Mouse (Mus musculus) testis, adult 2 months (tissue): ENCODE data around the gene Rnf220. TPM values are rescaled to one million over a fixed set of nuclear protein-coding genes. Genes with fewer than 3 reads are reported as not detected.

Experiments used
- H3K27ac ChIP-seq: fragments of 200-500 bp; 2 replicates; pipeline ENCODE4 v1.5.1; 2012; ENCODE audit warnings: low read depth, low read length; ENCODE audit not compliant: control insufficient read depth, insufficient read depth
- H3K27me3 ChIP-seq: fragments of 200-500 bp; 2 replicates; pipeline ENCODE4 v1.6.1; 2012; ENCODE audit warnings: mild to moderate bottlenecking, low read length, moderate library complexity; ENCODE audit not compliant: control insufficient read depth, insufficient read depth
- H3K36me3 ChIP-seq: fragments of 200-500 bp; 2 replicates; pipeline ENCODE4 v1.6.1; 2012; ENCODE audit warnings: mild to moderate bottlenecking, low read length; ENCODE audit not compliant: control insufficient read depth, insufficient read depth
- H3K4me1 ChIP-seq: fragments of 200-500 bp; 2 replicates; pipeline ENCODE4 v1.6.1; 2012; ENCODE audit warnings: low read length; ENCODE audit not compliant: control insufficient read depth, insufficient read depth
- H3K4me3 ChIP-seq: fragments of 200-500 bp; 2 replicates; pipeline ENCODE4 v1.5.1; 2012; ENCODE audit warnings: low read depth, mild to moderate bottlenecking, low read length, moderate library complexity, mixed read lengths; ENCODE audit not compliant: control insufficient read depth
- CTCF ChIP-seq: fragments of 200-500 bp; IDR thresholded peaks from 2 replicates; pipeline ENCODE4 v1.5.1; 2012; ENCODE audit warnings: low read depth, mild to moderate bottlenecking, inconsistent platforms, low read length, moderate library complexity; ENCODE audit not compliant: control insufficient read depth, insufficient read depth, insufficient replicate concordance
- POLR2A ChIP-seq: fragments of 200-500 bp; IDR thresholded peaks from 2 replicates; pipeline ENCODE4 v1.6.1; 2012; ENCODE audit warnings: low read depth, mild to moderate bottlenecking, inconsistent platforms, low read length, moderate library complexity; ENCODE audit not compliant: control insufficient read depth
- polyA plus RNA-seq: library from polyadenylated mRNA; depleted of rRNA; stranded (reverse); fragments of >200 nt; gene quantifications from 2 replicates; pipeline ENCODE4 v1.2.3, GENCODE M21; 2012; rRNA removed

Rnf220 gene
- polyA plus RNA-seq, result 146 and 153 TPM in 2 replicates

DNA sequence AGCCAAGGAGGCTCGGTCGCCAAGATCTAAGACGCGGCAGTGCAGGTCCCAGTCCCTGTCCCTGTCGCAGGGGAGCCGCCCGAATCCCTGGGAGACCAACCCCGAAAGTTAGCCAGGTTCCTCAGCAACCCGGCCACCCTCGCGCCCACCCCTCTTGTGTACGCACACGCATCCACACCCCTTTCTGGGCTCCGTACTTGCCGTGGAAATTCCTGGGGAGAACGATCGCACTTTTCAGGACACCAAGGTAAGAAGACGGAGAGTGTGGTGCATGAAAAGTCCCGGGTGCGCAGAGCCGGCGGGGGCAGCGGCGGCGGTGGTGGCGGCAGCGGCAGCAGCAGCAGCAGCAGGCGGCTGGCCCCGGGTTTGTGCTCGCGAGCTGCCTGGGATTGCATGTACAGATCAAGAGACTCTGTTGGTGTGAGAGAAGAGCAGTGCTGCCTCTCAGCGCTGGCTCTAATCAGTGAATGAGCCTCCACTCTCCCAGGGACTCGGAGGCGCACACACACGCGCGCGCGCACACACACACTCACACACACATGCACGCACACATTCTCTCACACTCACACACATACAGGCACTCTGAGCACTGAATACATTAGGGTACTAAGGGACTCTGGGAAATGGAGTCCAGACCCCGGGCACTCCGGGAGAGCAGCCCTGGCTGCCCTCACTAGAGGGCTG lies at the start of gene Rnf220:
Rnf220 (minus strand) TSS at position 571 of the 684 bp plus-strand sequence.
- Histone ChIP-seq H3K4me1 (peaks cover 24% of the 10 kb centered on the region), H3K27me3 (peaks cover 8% of the 10 kb centered on the region), H3K27ac (no peak within 1 kb of the TSS), H3K36me3 (no peaks in the 10 kb centered on the region), H3K4me3 (peak within 1 kb of the TSS; percentile 74)
- TF ChIP-seq POLR2A (no peak), CTCF (no peak)

DNA sequence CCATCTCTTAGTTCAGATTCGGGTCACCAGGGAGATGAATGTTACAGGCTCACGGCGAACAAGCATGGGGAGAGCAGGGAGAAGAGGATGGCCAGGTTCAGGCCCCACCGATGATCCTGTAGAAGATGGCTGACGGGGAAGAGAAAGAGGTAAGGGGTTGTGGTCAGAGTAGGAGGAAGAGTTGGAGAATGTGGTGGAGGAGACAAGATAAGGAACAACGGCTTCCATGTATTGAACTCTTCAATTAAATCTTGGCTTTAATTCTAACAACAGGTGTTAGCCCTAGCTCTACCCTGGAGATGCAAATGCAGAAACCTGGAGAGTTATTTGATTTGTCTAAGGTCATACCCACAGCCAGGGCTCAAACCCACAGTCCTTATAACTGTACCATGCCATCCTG lies 49.8 kb upstream of the Rnf220 start:
- TF ChIP-seq POLR2A (no peak), CTCF (no peak)
- Histone ChIP-seq H3K4me3 (no peak overlapping the region), H3K27ac (no peak overlapping the region), H3K4me1 (peaks cover 7% of the 10 kb centered on the region), H3K36me3 (no peaks in the 10 kb centered on the region), H3K27me3 (no peaks in the 10 kb centered on the region)

DNA sequence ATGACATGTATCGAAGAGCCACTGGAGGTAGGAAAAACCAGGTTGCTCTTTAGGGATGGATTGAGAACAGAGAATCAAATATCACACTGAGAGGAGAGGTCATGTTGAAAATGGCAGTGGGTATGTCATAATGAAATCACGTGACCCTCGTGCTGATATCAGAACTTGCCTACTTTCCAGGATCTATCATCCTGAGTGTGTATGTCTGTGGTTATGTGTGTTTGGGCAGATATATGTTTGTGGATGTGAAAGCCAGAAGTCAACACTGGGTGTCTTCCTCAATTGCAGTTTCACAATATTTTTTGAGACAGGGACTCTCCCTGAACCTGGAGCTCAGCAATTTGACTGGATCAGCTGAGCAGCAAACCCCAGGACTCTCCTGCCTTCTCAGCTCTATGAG lies 48.6 kb upstream of the Rnf220 start:
- Histone ChIP-seq H3K4me1 (no peaks in the 10 kb centered on the region), H3K27ac (no peak overlapping the region), H3K4me3 (no peak overlapping the region), H3K27me3 (no peaks in the 10 kb centered on the region), H3K36me3 (no peaks in the 10 kb centered on the region)
- TF ChIP-seq POLR2A (no peak), CTCF (no peak)

DNA sequence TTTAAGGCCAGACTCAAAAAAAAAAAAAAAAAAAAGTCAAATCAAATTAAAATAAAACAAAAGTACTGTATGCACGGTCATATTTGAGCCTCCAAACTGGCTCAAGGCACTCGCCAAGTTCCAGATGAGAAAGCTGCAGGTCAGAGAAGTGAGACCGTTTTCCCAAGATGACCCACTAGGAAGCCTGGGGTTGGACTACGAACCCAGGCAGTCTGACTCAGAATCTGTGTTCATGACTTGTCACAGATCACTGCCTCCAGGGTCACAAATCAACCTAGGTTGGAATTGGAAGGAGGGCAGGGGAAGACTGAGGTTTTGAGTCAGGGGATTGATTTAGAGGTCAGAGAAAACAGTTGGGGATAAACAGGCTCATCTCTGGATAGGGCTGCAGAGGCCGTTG lies 43.7 kb upstream of the Rnf220 start:
- Histone ChIP-seq H3K4me1 (no peaks in the 10 kb centered on the region), H3K4me3 (no peak overlapping the region), H3K36me3 (no peaks in the 10 kb centered on the region), H3K27ac (no peak overlapping the region), H3K27me3 (no peaks in the 10 kb centered on the region)
- TF ChIP-seq POLR2A, result no peak
- TF ChIP-seq CTCF, result no peak

DNA sequence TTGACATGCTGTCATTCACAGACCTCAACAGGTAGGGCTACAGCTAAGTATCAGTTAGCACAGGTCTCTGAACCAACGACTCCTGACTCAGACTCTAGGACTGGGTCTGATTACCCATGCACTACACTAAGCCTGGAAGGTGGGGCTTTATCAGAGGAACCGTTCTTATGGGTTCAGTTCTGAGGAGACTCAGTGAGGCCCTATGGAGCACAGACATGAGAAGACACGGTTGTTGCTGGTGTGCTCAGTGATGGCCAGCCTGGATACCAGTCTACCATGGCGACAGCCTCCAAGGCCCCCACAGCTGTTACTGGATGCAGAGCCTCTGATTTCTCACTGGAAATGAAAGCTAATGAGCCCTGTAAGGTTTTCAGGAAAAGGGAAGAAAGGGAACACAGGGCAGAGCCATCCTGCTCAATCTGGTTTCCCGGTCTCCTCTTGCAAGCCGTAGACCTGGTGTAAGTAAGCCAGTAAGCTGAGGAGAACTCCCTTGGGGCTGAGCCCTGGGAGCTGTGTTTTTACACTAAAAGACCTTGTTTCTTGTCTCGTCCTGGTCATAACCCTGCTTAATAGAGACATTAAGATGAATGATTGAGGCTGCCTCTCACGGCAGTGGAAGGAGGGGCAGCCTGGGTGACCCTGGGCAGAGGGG lies 42.6 kb upstream of the Rnf220 start:
- H3K27me3 ChIP-seq, result no peaks in the 10 kb centered on the region
- H3K4me3 ChIP-seq, result no peak overlapping the region
- no peak for TF ChIP-seq POLR2A
- no peaks in the 10 kb centered on the region for H3K4me1 ChIP-seq
- no peak overlapping the region for H3K27ac ChIP-seq
- no peaks in the 10 kb centered on the region for H3K36me3 ChIP-seq

DNA sequence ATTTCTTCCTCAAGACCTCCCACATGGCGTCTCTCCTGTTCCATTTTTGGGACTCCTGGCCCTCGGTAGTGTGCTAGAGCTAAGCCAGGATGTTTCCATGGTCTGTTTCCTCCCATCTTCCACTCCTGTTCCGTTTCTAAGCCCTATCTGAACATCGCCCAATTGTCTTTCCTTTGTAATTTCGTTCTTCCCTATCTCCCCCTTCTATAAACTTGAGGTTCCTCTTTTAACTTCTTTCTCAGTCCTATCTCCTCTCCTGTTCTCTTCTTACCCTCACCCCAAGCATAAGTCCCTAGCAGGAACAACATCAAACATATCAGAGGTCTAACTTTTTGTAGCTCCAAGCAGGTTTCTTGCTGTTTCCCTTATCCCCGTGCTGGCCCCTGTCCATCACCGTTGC lies 40.1 kb upstream of the Rnf220 start:
- H3K27me3 ChIP-seq, result no peaks in the 10 kb centered on the region
- H3K4me1 ChIP-seq, result no peaks in the 10 kb centered on the region
- no peak overlapping the region for H3K4me3 ChIP-seq
- no peak for TF ChIP-seq CTCF
- TF ChIP-seq POLR2A, result no peak
- no peak overlapping the region for H3K27ac ChIP-seq
- H3K36me3 ChIP-seq, result no peaks in the 10 kb centered on the region

DNA sequence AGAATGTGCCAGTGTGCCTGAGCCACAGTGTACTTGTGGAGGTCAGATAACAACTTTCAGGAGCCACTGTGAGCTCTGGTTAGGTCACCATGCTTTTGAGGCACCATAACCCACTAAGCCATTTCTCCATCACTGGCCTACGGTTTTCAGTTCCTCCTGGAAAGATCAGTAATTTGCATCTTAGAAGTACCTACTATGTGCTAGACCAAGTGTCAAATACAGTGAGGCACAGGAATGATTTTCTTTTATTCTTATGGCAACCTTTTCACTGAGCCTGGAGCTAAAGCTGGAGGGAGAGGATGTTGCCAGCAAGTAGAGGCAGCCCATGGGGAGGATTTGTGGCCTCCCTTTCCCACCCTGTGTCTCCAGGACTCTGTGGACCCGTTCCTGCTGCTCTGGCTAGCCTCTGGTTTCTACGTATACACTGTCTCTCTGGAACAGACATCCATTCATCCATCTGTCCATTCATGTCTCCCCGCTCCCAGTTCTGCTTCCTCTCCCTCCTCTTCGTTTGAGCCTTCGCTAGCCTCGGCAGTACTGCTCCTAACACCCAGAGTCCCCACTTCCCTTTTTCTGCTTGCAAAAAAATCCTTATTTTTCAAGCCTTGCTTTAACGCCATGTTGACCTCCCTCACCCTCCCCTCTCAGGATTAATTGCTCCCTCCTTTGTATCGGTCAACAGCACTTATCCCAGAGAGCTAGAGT lies 38.8 kb upstream of the Rnf220 start:
- H3K4me3 ChIP-seq, result no peak overlapping the region
- H3K27me3 ChIP-seq, result no peaks in the 10 kb centered on the region
- no peaks in the 10 kb centered on the region for H3K36me3 ChIP-seq
- no peaks in the 10 kb centered on the region for H3K4me1 ChIP-seq
- no peak for TF ChIP-seq CTCF
- no peak for TF ChIP-seq POLR2A
- no peak overlapping the region for H3K27ac ChIP-seq

DNA sequence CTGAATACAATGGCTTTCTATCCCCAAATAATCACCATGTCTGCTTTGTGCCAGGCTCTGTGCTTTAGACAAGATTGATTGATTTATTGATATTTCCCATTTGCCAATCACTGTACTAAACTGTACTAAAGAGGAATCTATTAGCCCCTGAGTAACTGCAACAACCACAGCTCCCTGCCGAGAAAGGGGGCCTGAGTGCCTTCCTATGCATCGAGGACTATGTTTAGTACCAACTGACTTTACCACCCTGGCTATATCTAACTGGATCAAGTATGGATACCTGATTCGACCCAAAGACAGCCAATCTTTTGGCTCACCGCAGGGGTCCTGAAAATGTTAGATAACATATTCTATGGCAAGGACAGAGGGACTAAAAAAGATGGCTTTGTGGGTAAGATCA lies 33.0 kb upstream of the Rnf220 start:
- H3K27me3 ChIP-seq, result no peaks in the 10 kb centered on the region
- no peaks in the 10 kb centered on the region for H3K4me1 ChIP-seq
- TF ChIP-seq POLR2A, result no peak
- no peak for TF ChIP-seq CTCF
- H3K36me3 ChIP-seq, result no peaks in the 10 kb centered on the region
- H3K27ac ChIP-seq, result no peak overlapping the region
- H3K4me3 ChIP-seq, result no peak overlapping the region
